Mouse (Mus musculus) small intestine, adult 2 months (tissue): ENCODE results near the gene Agr3.

Experiments
- CTCF ChIP-seq: fragments of 200-500 bp; IDR thresholded peaks from 2 replicates; pipeline ENCODE4 v1.5.1; 2012; ENCODE audit warnings: low read depth, mild to moderate bottlenecking, control low read depth, inconsistent platforms, low read length, moderate library complexity, mixed read lengths; ENCODE audit not compliant: insufficient replicate concordance, insufficient read length; ENCODE audit errors: extremely low read depth
- POLR2A ChIP-seq: fragments of 200-500 bp; IDR thresholded peaks from 2 replicates; pipeline ENCODE4 v1.6.1; 2012; ENCODE audit warnings: low read depth, mild to moderate bottlenecking, control low read depth, inconsistent platforms, low read length, moderate library complexity

DNA sequence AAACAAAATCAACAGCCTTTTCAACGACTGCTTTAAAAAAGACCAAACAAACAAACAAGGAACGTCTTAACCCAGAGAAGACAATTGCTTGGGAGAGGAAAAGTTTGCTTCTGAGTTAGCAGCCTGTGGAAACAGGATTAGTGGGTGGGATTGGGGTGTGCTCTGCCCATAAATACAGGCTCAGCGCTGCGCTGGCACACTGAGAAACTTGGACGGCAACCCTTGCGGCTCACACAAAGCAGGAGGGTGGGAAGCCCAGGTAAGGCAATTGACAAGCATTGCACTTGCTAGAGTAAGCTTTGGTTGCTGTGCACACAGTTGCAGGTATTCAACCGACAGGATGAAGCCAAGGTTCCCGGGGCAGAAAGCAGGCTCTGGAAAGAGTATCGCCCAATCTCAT lies 67.3 kb downstream of the Agr3 start, which contains the start of gene Agr2:
- TF ChIP-seq CTCF (no peak), POLR2A (no peak)
